Mouse (Mus musculus) liver, embryonic 12.5 days (tissue): ENCODE data around the gene Lyar. TPM values are rescaled to one million over a fixed set of nuclear protein-coding genes. Genes with fewer than 3 reads are reported as not detected.

Experiments used
- polyA plus RNA-seq: library from polyadenylated mRNA; unstranded; fragments of >200 nt; fragmentation: Nextera tagmentation; extraction: Ambion mirVana; gene quantifications from 2 replicates; pipeline ENCODE4 v1.2.1, GENCODE M21; 2016

Lyar gene
- polyA plus RNA-seq, 1 experiment from 2014 or later = 145 TPM

Other genes with a start within 250 kb of the Lyar start
- 20.0 and 20.2 TPM in 2 replicates for gene Stx18, start 181.7 kb upstream of the Lyar start, polyA plus RNA-seq
- 7.4 and 8.4 TPM in 2 replicates for gene Nsg1, start 60.6 kb upstream of the Lyar start, polyA plus RNA-seq
- gene Zbtb49, start within 50 bp of the Lyar start, polyA plus RNA-seq = 4.4 and 5.4 TPM in 2 replicates
- 51.3 and 55.5 TPM in 2 replicates for gene Tmem128, start 39.7 kb downstream of the Lyar start, polyA plus RNA-seq
- not detected in 2 replicates for gene Otop1, start 55.5 kb downstream of the Lyar start, polyA plus RNA-seq
- gene Drd5, start 98.9 kb downstream of the Lyar start, polyA plus RNA-seq = not detected in 2 replicates